Mouse (Mus musculus): ENCODE data around the gene Calr.

DNA sequence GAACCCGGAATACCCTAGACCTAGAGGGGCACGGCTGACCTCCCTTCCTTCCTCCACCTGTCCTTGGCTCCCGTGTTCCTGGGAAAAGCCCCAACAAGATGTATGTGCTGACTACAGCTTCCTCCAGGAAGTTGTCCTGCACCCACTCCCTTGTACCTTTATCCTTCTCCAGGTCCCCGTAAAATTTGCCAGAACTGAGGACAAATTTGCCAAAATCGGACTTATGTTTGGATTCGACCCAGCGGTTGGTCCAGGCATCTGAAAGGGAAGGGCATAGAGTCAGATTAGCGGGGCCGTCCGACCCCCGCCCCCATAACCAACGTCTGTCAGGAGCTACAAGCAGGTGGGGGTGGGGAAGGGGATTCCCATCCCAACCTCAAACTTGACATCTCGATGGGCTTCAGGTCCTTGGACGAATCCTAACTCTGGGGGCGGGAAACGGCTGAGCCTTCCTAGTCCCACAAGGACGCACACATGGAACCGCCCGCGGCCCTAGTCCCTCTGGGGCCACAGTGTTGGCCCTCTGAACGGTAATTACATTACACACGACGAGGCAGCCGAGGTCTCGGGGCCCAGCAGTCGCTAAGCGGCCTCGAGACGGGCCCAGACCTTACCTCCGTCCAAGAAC is 526 bp downstream of the Calr start:
- TF ChIP-seq HCFC1 (IDR thresholded peaks at IDR 0.05; ENCODE audit: borderline replicate concordance, insufficient read depth, low read length) (no peak), ZC3H11A (IDR thresholded peaks at IDR 0.05; ENCODE audit: borderline replicate concordance, low read depth, low read length) (no peak), CHD2 (IDR thresholded peaks at IDR 0.05; ENCODE audit: low read depth, low read length) (no peak), ZNF384 (IDR thresholded peaks at IDR 0.05; ENCODE audit: low read depth, low read length) (no peak)

Data from ES-E14 (cell line).